Mouse (Mus musculus) heart, embryonic 14.5 days (tissue): ENCODE results near the gene Nudt2. TPM values are rescaled to one million over a fixed set of nuclear protein-coding genes. Genes with fewer than 3 reads are reported as not detected.

Source experiments
- ATAC-seq: fragments of 200-750 bp; cut with Nextera tagmentation; 2 replicates; pipeline ENCODE4 v1.8.0; 2017; ENCODE audit warnings: low read depth, moderate TSS enrichment; ENCODE audit not compliant: insufficient number of reproducible peaks, insufficient read depth, low FRiP score
- H3K27ac ChIP-seq, 2 experiments: fragments of 200-500 bp in 1 of 2; fragments of 300-500 bp in 1 of 2; sonication (generic) in 1 of 2; replicated peaks in 1 of 2; 2 replicates each; pipeline ENCODE4 v1.5.1; 2012 to 2014; ENCODE audit warnings: low read depth in 2 of 2, low read length in 2 of 2, control low read depth in 1 of 2, mild to moderate bottlenecking in 1 of 2, mixed read lengths in 1 of 2; ENCODE audit not compliant: control insufficient read depth in 1 of 2, insufficient read depth in 1 of 2
- H3K27me3 ChIP-seq: fragments of 300-500 bp; sonication (generic); 2 replicates; pipeline ENCODE4 v1.6.1; 2014; ENCODE audit warnings: mild to moderate bottlenecking, low read length, control low read depth; ENCODE audit not compliant: control insufficient read depth, insufficient read depth
- H3K36me3 ChIP-seq: fragments of 300-500 bp; sonication (generic); 2 replicates; pipeline ENCODE4 v1.6.1; 2014; ENCODE audit warnings: mild to moderate bottlenecking, control low read depth, low read length, mixed read lengths; ENCODE audit not compliant: control insufficient read depth, insufficient read depth
- H3K4me1 ChIP-seq, 2 experiments: fragments of 200-500 bp in 1 of 2; fragments of 300-500 bp in 1 of 2; sonication (generic) in 1 of 2; 2 replicates each; pipeline ENCODE4 v1.6.1; 2012 to 2014; ENCODE audit warnings: low read length in 2 of 2, control low read depth in 1 of 2, mixed read lengths in 1 of 2; ENCODE audit not compliant: control insufficient read depth in 2 of 2, insufficient read depth in 2 of 2
- H3K4me2 ChIP-seq: fragments of 300-500 bp; sonication (generic); 2 replicates; pipeline ENCODE4 v1.6.1; 2014; ENCODE audit warnings: mild to moderate bottlenecking, low read length
- H3K4me3 ChIP-seq, 2 experiments: fragments of 200-500 bp in 1 of 2; fragments of 300-500 bp in 1 of 2; sonication (generic) in 1 of 2; 2 replicates each; pipeline ENCODE4 v1.5.1; 2012 to 2014; ENCODE audit warnings: low read length in 2 of 2, mild to moderate bottlenecking in 2 of 2, control low read depth in 1 of 2, low read depth in 1 of 2, moderate library complexity in 1 of 2; ENCODE audit not compliant: control insufficient read depth in 1 of 2, insufficient read depth in 1 of 2
- H3K9ac ChIP-seq: fragments of 300-500 bp; sonication (generic); 2 replicates; pipeline ENCODE4 v1.6.1; 2014; ENCODE audit warnings: mild to moderate bottlenecking, low read length
- H3K9me3 ChIP-seq: fragments of 300-500 bp; sonication (generic); 2 replicates; pipeline ENCODE4 v1.6.1; 2016; ENCODE audit warnings: low read length, control low read depth; ENCODE audit not compliant: control insufficient read depth
- WGBS: fragments of 180-500 bp; shearing (Covaris S2); extraction: QIAGEN DNeasy Blood & Tissue Kit; methylation state at CpG from one replicate; pipeline ENCODE4 v1.1.7; 2014; 5-methylcytosine and 5-hydroxymethylcytosine counted together
- polyA plus RNA-seq: library from polyadenylated mRNA; unstranded; fragments of >200 nt; fragmentation: Nextera tagmentation; extraction: Ambion mirVana; gene quantifications from 2 replicates; pipeline ENCODE4 v1.2.1, GENCODE M21; 2014

Gene Nudt2
- polyA plus RNA-seq, 1 experiment from 2014 or later, result 43.9 TPM

GRCm38 (mm10) chr4:41500787-41501186, 35.8 kb downstream of the Nudt2 start:
- Histone ChIP-seq H3K4me3 (no peak overlapping the region), H3K27ac (no peak overlapping the region), H3K4me1 (peaks cover 24 to 26% of the 10 kb centered on the region in 2 experiments), H3K9ac (no peak overlapping the region), H3K36me3 (no peaks in the 10 kb centered on the region), H3K4me2 (no peak overlapping the region), H3K27me3 (peaks cover 72% of the 10 kb centered on the region), H3K9me3 (no peaks in the 10 kb centered on the region)
- ATAC-seq, result no peak
- WGBS, result 82% methylated on average over 4 of the region's 4 CpGs

GRCm38 (mm10) chr4:41502171-41502940, 37.4 kb downstream of the Nudt2 start:
- no peaks in the 10 kb centered on the region for H3K9me3 ChIP-seq
- peak overlapping the region; percentile 68 for H3K9ac ChIP-seq
- peaks cover 56% of the 10 kb centered on the region for H3K27me3 ChIP-seq
- H3K36me3 ChIP-seq, result no peaks in the 10 kb centered on the region
- 0 out of 4 replicates have a peak overlapping the region, but pooled peaks of 1 of the 2 experiments have one; percentile 11 for H3K27ac ChIP-seq
- peak overlapping the region; percentile 46 to 50 for H3K4me3 ChIP-seq
- peak overlapping the region; percentile 82 for H3K4me2 ChIP-seq
- WGBS, result 13% methylated on average over 20 of the region's 20 CpGs
- peaks cover 31 to 32% of the 10 kb centered on the region in 2 experiments for H3K4me1 ChIP-seq
- 0 out of 2 replicates have a peak, but pooled peaks have one; percentile 2 for ATAC-seq

- Histone ChIP-seq H3K4me1 (peaks cover 25 to 28% of the 10 kb centered on the region in 2 experiments), H3K4me2 (peak within 1 kb of the TSS; percentile 82), H3K9me3 (no peaks in the 10 kb centered on the region), H3K27ac (0 out of 4 replicates have a peak within 1 kb of the TSS, but pooled peaks of 1 of the 2 experiments have one; percentile 11), H3K27me3 (peaks cover 50% of the 10 kb centered on the region), H3K4me3 (peak within 1 kb of the TSS; percentile 46 to 50), H3K36me3 (no peaks in the 10 kb centered on the region), H3K9ac (peak within 1 kb of the TSS; percentile 68)
- peak; percentile 92 for ATAC-seq
- WGBS, result 3% methylated on average over 18 of the region's 18 CpGs
Measured at GRCm38 (mm10) chr4:41502986-41503412, 38.0 kb downstream of the Nudt2 start, which contains the start of gene AI464131. Gene AI464131, minus strand, starts transcription at chr4:41503076.

GRCm38 (mm10) chr4:41504325-41504724, 39.4 kb downstream of the Nudt2 start:
- 77% methylated on average over 5 of the region's 5 CpGs for WGBS
- Histone ChIP-seq H3K4me2 (no peak overlapping the region), H3K36me3 (no peaks in the 10 kb centered on the region), H3K9me3 (no peaks in the 10 kb centered on the region), H3K27ac (no peak overlapping the region), H3K9ac (no peak overlapping the region), H3K4me1 (peaks cover 13 to 18% of the 10 kb centered on the region in 2 experiments), H3K27me3 (peaks cover 43% of the 10 kb centered on the region), H3K4me3 (no peak overlapping the region)
- ATAC-seq, result no peak

- no peaks in the 10 kb centered on the region for H3K9me3 ChIP-seq
- H3K9ac ChIP-seq, result no peak overlapping the region
- no peak for ATAC-seq
- 52% methylated on average over 11 of the region's 11 CpGs for WGBS
- H3K4me3 ChIP-seq, result no peak overlapping the region
- H3K4me2 ChIP-seq, result no peak overlapping the region
- no peak overlapping the region for H3K27ac ChIP-seq
- no peaks in the 10 kb centered on the region for H3K36me3 ChIP-seq
- H3K4me1 ChIP-seq, result peaks cover 13 to 18% of the 10 kb centered on the region in 2 experiments
- peaks cover 43% of the 10 kb centered on the region for H3K27me3 ChIP-seq
Measured at GRCm38 (mm10) chr4:41505131-41505551, 40.2 kb downstream of the Nudt2 start.

GRCm38 (mm10) chr4:41506156-41506555, 41.2 kb downstream of the Nudt2 start:
- Histone ChIP-seq H3K4me2 (peak overlapping the region; percentile 97), H3K36me3 (no peaks in the 10 kb centered on the region), H3K4me1 (peaks cover 13 to 18% of the 10 kb centered on the region in 2 experiments), H3K27ac (no peak overlapping the region), H3K9me3 (no peaks in the 10 kb centered on the region), H3K4me3 (peak overlapping the region in 1 of 2 experiments; percentile 52; a peak in 2 of 4 replicates), H3K27me3 (peaks cover 38% of the 10 kb centered on the region), H3K9ac (peak overlapping the region; percentile 69; the same call in 1 of the 2 replicates)
- no peak for ATAC-seq
- 12% methylated on average over 13 of the region's 13 CpGs for WGBS

GRCm38 (mm10) chr4:41506906-41507305, 42.0 kb downstream of the Nudt2 start:
- Histone ChIP-seq H3K27me3 (peaks cover 38% of the 10 kb centered on the region), H3K36me3 (no peaks in the 10 kb centered on the region)

More at GRCm38 (mm10) chr4:41506906-41507305, 42.0 kb downstream of the Nudt2 start:
- under 1% methylated on average over 29 of the region's 29 CpGs for WGBS
- peak; percentile 65 for ATAC-seq
- Histone ChIP-seq H3K4me2 (peak overlapping the region; percentile 97), H3K4me1 (peaks cover 13 to 18% of the 10 kb centered on the region in 2 experiments), H3K9ac (peak overlapping the region; percentile 69), H3K27ac (no peak overlapping the region), H3K4me3 (peak overlapping the region; percentile 52 to 67), H3K9me3 (no peaks in the 10 kb centered on the region)
